ENCODE assay signal across 27 mouse cellular contexts in genomic region chr16:19834750-19835149, GRCm38 (mm10).
"Had no signal": no experiment of that assay in that cellular context is flagged by ENCODE, and none has a peak within 500 bp of the region (broad histone marks: within the 10 kb centered on the region; RNA-seq: fewer than 3 reads in every experiment).

No protein-coding gene starts in this region.

- H3K4me1 ChIP-seq: heart, embryonic 13.5 days; heart, embryonic 15.5 days; hindbrain, embryonic 10.5 days; hindbrain, embryonic 12.5 days; intestine, embryonic 15.5 days; limb, embryonic 10.5 days; limb, embryonic 12.5 days; liver, embryonic 13.5 days had no signal

- H3K27ac ChIP-seq: gastrocnemius, adult 2 months; heart, adult 2 months; heart, embryonic 13.5 days; heart, embryonic 15.5 days; hindbrain, embryonic 10.5 days; hindbrain, embryonic 12.5 days; hindbrain, embryonic 14.5 days; intestine, embryonic 15.5 days; layer of hippocampus, adult 2 months; left cerebral cortex, adult 2 months; limb, embryonic 10.5 days; limb, embryonic 12.5 days; liver, embryonic 13.5 days had no signal

- ATAC-seq: hindbrain, embryonic 16.5 days; inflammation-experienced regulatory T-cells, adult 6 months; intestine, embryonic 15.5 days; intestine, postnatal 0 days had no signal

- H3K4me3 ChIP-seq: gastrocnemius, adult 2 months; heart, adult 2 months; heart, embryonic 13.5 days; heart, embryonic 15.5 days; hindbrain, embryonic 10.5 days; hindbrain, embryonic 12.5 days; intestine, embryonic 15.5 days; layer of hippocampus, adult 2 months; left cerebral cortex, adult 2 months; limb, embryonic 10.5 days; limb, embryonic 12.5 days; liver, embryonic 13.5 days had no signal

- H3K27me3 ChIP-seq: heart, embryonic 13.5 days; heart, embryonic 15.5 days; hindbrain, embryonic 12.5 days; intestine, embryonic 15.5 days; limb, embryonic 12.5 days; liver, embryonic 13.5 days had no signal

- DNase-seq: gastrocnemius, adult 2 months; gastrocnemius, postnatal 10 days; gastrocnemius, postnatal 25 days; heart, adult 11 months; heart, adult 2 months; heart, postnatal 14 days; heart, postnatal 36 days; kidney, adult 18-20 months; kidney, adult 8-10 months; kidney, postnatal 10 days; kidney, postnatal 25 days; kidney, postnatal 4 days; liver; liver, embryonic 13.5 days had no signal
